Mouse (Mus musculus) bone marrow, adult 2 months (tissue): ENCODE data around the gene Ltn1.

Experiments used
- CTCF ChIP-seq: fragments of 200-500 bp; IDR thresholded peaks from 2 replicates; pipeline ENCODE4 v1.5.1; 2011; ENCODE audit warnings: low read length, control low read depth; ENCODE audit not compliant: control insufficient read depth, insufficient read depth
- POLR2A ChIP-seq: fragments of 200-500 bp; IDR thresholded peaks from 2 replicates; pipeline ENCODE4 v1.6.1; 2011; ENCODE audit warnings: low read depth, mild to moderate bottlenecking, control low read depth, low read length, borderline replicate concordance; ENCODE audit not compliant: control insufficient read depth

DNA sequence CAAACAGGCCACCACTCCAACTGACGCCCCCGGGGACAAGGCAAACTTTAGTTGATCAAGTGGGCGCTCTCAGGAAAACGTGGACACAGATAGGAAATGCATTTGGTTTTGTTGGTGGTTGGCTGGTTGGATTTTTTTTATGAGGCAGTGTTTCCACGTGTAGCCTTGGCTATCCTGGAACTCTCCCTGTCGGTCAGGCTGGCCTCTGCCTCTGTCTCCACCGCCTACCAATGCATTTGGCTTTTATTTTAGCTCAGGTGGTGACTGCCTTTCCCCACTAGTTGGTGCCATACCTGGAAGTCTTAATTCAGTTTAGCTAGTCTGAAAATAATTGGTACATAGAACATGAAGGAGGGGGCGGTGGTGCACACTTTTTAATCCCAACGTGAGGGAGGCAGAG lies 8.7 kb upstream of the Ltn1 start:
- no peak for TF ChIP-seq CTCF
- no peak for TF ChIP-seq POLR2A
